8 mouse cellular contexts compared by ENCODE assay signal in genomic region chrX:133734984-133735383, GRCm38 (mm10). TPM values are rescaled to one million over a fixed set of nuclear protein-coding genes. Genes with fewer than 3 reads are reported as not detected.
A peak's percentile ranks its signal among the peaks of the same experiment; 100 is the strongest.
DNase-seq lines count a peak whose midpoint lies in the region; ATAC-seq and TF ChIP-seq lines count a peak whose summit lies in the region.
"Had no signal": no experiment of that assay in that cellular context is flagged by ENCODE, and none has a peak within 500 bp of the region (broad histone marks: within the 10 kb centered on the region; RNA-seq: fewer than 3 reads in every experiment).

No protein-coding gene starts in this region.

- ATAC-seq in kidney, embryonic 15.5 days (replicated peaks; ENCODE audit: low FRiP score) = no peak
- ATAC-seq in lung, postnatal 0 days = peak; percentile 46; the same call in 1 of the 2 replicates

- TF ChIP-seq CTCF in ES-Bruce4 (IDR thresholded peaks at IDR 0.05; ENCODE audit: low read depth, low read length) = peak; percentile 39
- peak; percentile 72 for TF ChIP-seq CTCF in lung, postnatal 0 days (IDR thresholded peaks at IDR 0.05)

- intact Hi-C loops in heart, postnatal 14 days (cut with DNase I) = loop anchor here (5.0 kb wide), 1 partner anchor 137 kb away; no protein-coding TSS in a partner anchor

- no peak for TF ChIP-seq POLR2A in ES-Bruce4 (IDR thresholded peaks at IDR 0.05; ENCODE audit: insufficient read depth, low read length)

- no peaks in the 10 kb centered on the region for H3K9me3 ChIP-seq in kidney, embryonic 15.5 days (replicated peaks)
- no peaks in the 10 kb centered on the region for H3K9me3 ChIP-seq in ES-Bruce4 (replicated peaks; ENCODE audit: control insufficient read depth, insufficient read depth, low read length, poor library complexity, severe bottlenecking)
- H3K9me3 ChIP-seq in lung, postnatal 0 days (ENCODE audit: low read length) = no peaks in the 10 kb centered on the region
- H3K9me3 ChIP-seq: liver, embryonic 15.5 days had no signal

- H3K27ac ChIP-seq in kidney, embryonic 15.5 days = no peak overlapping the region
- no peak overlapping the region for H3K27ac ChIP-seq in ES-Bruce4 (ENCODE audit: insufficient read depth, low read length)
- H3K27ac ChIP-seq in lung, postnatal 0 days (ENCODE audit: low read length) = no peak overlapping the region
- H3K27ac ChIP-seq: liver, embryonic 15.5 days had no signal

- H3K4me2 ChIP-seq in kidney, embryonic 15.5 days = no peak overlapping the region
- peak overlapping the region; percentile 33 for H3K4me2 ChIP-seq in lung, postnatal 0 days (replicated peaks; ENCODE audit: low read depth, low read length)
- H3K4me2 ChIP-seq: liver, embryonic 15.5 days had no signal

- peak; percentile 31 for DNase-seq in kidney, adult 18-20 months
- DNase-seq in adrenal gland, adult 8-10 months = peak; percentile 31
- peak; percentile 30 to 58 for DNase-seq in heart, postnatal 14 days
- DNase-seq in lung, postnatal 0 days (ENCODE audit: low spot score) = peak; percentile 46
- peak; percentile 0 for DNase-seq in thymus, postnatal 25 days

- TF ChIP-seq EP300 in ES-Bruce4 (IDR thresholded peaks at IDR 0.05; ENCODE audit: insufficient read depth, low read depth, low read length) = no peak
- no peak for TF ChIP-seq EP300 in lung, postnatal 0 days (IDR thresholded peaks at IDR 0.05)

- H3K36me3 ChIP-seq in kidney, embryonic 15.5 days = no peaks in the 10 kb centered on the region
- H3K36me3 ChIP-seq in ES-Bruce4 (ENCODE audit: control insufficient read depth, insufficient read depth, low read length, poor library complexity, severe bottlenecking) = no peaks in the 10 kb centered on the region
- no peaks in the 10 kb centered on the region for H3K36me3 ChIP-seq in lung, postnatal 0 days (ENCODE audit: insufficient read depth, low read length)
- H3K36me3 ChIP-seq: liver, embryonic 15.5 days had no signal

- 52% methylated on average over 6 of the region's 6 CpGs for WGBS in kidney, embryonic 15.5 days
- WGBS in lung, postnatal 0 days = 48% methylated on average over 6 of the region's 6 CpGs

- H3K4me1 ChIP-seq in kidney, embryonic 15.5 days = no peaks in the 10 kb centered on the region
- no peaks in the 10 kb centered on the region for H3K4me1 ChIP-seq in ES-Bruce4 (ENCODE audit: control insufficient read depth, insufficient read depth, low read length)
- H3K4me1 ChIP-seq in lung, postnatal 0 days (ENCODE audit: insufficient read depth, low read depth, low read length) = no peaks in the 10 kb centered on the region
- H3K4me1 ChIP-seq: liver, embryonic 15.5 days had no signal

- H3K4me3 ChIP-seq in kidney, embryonic 15.5 days (replicated peaks) = no peak overlapping the region
- no peak overlapping the region for H3K4me3 ChIP-seq in ES-Bruce4 (ENCODE audit: low read depth, low read length)
- H3K4me3 ChIP-seq in lung, postnatal 0 days (ENCODE audit: low read depth, low read length) = no peak overlapping the region; the same call in 1 of the 2 replicates
- H3K4me3 ChIP-seq: liver, embryonic 15.5 days had no signal

- H3K9ac ChIP-seq in kidney, embryonic 15.5 days = no peak overlapping the region
- no peak overlapping the region for H3K9ac ChIP-seq in ES-Bruce4 (ENCODE audit: low read depth, poor library complexity, severe bottlenecking)
- no peak overlapping the region for H3K9ac ChIP-seq in lung, postnatal 0 days (replicated peaks; ENCODE audit: low read depth)
- H3K9ac ChIP-seq: liver, embryonic 15.5 days had no signal

- no peaks in the 10 kb centered on the region for H3K27me3 ChIP-seq in kidney, embryonic 15.5 days
- H3K27me3 ChIP-seq in ES-Bruce4 (ENCODE audit: control insufficient read depth, insufficient read depth, low read length, poor library complexity, severe bottlenecking) = no peaks in the 10 kb centered on the region
- no peaks in the 10 kb centered on the region for H3K27me3 ChIP-seq in lung, postnatal 0 days (replicated peaks; ENCODE audit: insufficient read depth, low read length)
- H3K27me3 ChIP-seq: liver, embryonic 15.5 days had no signal

RNA-seq across cellular contexts. Expression of gene Pcdh19, which starts 46.2 kb away (rescaled TPM):
- polyA plus RNA-seq in kidney, embryonic 15.5 days (2015; fragmentation: Nextera tagmentation; extraction: Ambion mirVana) = 2.9 and 4.4 TPM in 2 replicates
- 1.8 and 2.2 TPM in 2 replicates for polyA plus RNA-seq in ES-Bruce4 (2011; ENCODE audit: insufficient read depth, insufficient read length, low read depth, missing spikeins)
- total RNA-seq in adrenal gland, adult 8-10 months (2022) = 10 to 100 TPM in 3 of 4 experiments, 1 to 10 TPM in 1; 9.5 to 14.6 (median 11.7) TPM
- 10 to 100 TPM; 15.5 to 19.1 TPM for total RNA-seq in heart, postnatal 14 days (2021)
- polyA plus RNA-seq in lung, postnatal 0 days (2015; fragmentation: Nextera tagmentation; extraction: Ambion mirVana) = 0.39 and 0.62 TPM in 2 replicates
